Mouse (Mus musculus) liver, embryonic 16.5 days (tissue): ENCODE data around the gene Fars2. TPM values are rescaled to one million over a fixed set of nuclear protein-coding genes. Genes with fewer than 3 reads are reported as not detected.
A peak's percentile ranks its signal among the peaks of the same experiment; 100 is the strongest.

Experiments used
- ATAC-seq: fragments of 200-750 bp; cut with Nextera tagmentation; 2 replicates; pipeline ENCODE4 v1.8.0; 2017; ENCODE audit warnings: low read depth, mild to moderate bottlenecking, moderate number of reproducible peaks, moderate library complexity
- H3K27ac ChIP-seq: fragments of 300-500 bp; sonication (generic); 2 replicates; pipeline ENCODE4 v1.5.1; 2014; ENCODE audit warnings: mild to moderate bottlenecking, low read length
- H3K27me3 ChIP-seq: fragments of 300-500 bp; sonication (generic); 2 replicates; pipeline ENCODE4 v1.6.1; 2014; ENCODE audit warnings: low read depth, low read length, mixed read lengths; ENCODE audit not compliant: control insufficient read depth, insufficient read depth
- H3K36me3 ChIP-seq: fragments of 300-500 bp; sonication (generic); 2 replicates; pipeline ENCODE4 v1.6.1; 2014; ENCODE audit warnings: mild to moderate bottlenecking; ENCODE audit not compliant: control insufficient read depth, insufficient read depth
- H3K4me1 ChIP-seq: fragments of 300-500 bp; sonication (generic); 2 replicates; pipeline ENCODE4 v1.6.1; 2014; ENCODE audit warnings: low read depth, low read length, mixed read lengths; ENCODE audit not compliant: control insufficient read depth
- H3K4me2 ChIP-seq: fragments of 300-500 bp; sonication (generic); 2 replicates; pipeline ENCODE4 v1.6.1; 2014; ENCODE audit warnings: low read depth, low read length, mixed read lengths
- H3K4me3 ChIP-seq: fragments of 300-500 bp; sonication (generic); 2 replicates; pipeline ENCODE4 v1.5.1; 2014; ENCODE audit warnings: low read depth, mild to moderate bottlenecking, low read length
- H3K9ac ChIP-seq: fragments of 300-500 bp; sonication (generic); 2 replicates; pipeline ENCODE4 v1.6.1; 2014; ENCODE audit warnings: low read depth, low read length
- H3K9me3 ChIP-seq: fragments of 300-500 bp; sonication (generic); replicated peaks from 2 replicates; pipeline ENCODE4 v1.6.1; 2016; ENCODE audit warnings: low read length; ENCODE audit not compliant: control insufficient read depth
- WGBS: fragments of 180-500 bp; shearing (Covaris S2); extraction: QIAGEN DNeasy Blood & Tissue Kit; methylation state at CpG from one replicate; pipeline ENCODE4 v1.1.7; 2014; ENCODE audit not compliant: insufficient replicate concordance; 5-methylcytosine and 5-hydroxymethylcytosine counted together
- polyA plus RNA-seq: library from polyadenylated mRNA; unstranded; fragments of >200 nt; fragmentation: Nextera tagmentation; extraction: Ambion mirVana; gene quantifications from 2 replicates; pipeline ENCODE4 v1.2.1, GENCODE M21; 2015

The Fars2 gene
- polyA plus RNA-seq, 1 experiment from 2014 or later: 26.0 TPM

DNA sequence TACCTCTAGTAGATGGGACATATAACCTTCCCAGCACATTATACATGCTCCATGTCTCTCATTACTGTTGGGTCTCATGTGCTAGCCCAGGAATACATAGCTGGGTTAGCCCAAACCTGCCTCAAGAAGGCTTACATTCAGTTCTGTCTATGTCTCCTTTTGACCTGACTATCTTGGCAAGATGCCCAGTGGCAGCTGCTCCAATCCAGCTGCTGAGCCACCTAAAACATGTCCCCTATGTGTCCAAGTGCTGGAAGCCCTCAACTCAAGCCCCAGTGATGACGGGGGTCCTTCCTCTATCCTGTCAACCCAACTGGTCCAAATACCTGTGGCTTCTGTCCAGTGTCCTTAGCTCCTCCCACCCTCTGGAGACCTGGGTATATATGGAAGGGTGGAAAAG, 437.5 kb downstream of the Fars2 start:
- no peaks in the 10 kb centered on the region for H3K9me3 ChIP-seq
- 62% methylated on average over 1 of the region's 1 CpGs for WGBS
- H3K36me3 ChIP-seq: no peaks in the 10 kb centered on the region
- no peak for ATAC-seq
- H3K4me3 ChIP-seq: no peak overlapping the region
- H3K9ac ChIP-seq: no peak overlapping the region
- no peaks in the 10 kb centered on the region for H3K27me3 ChIP-seq
- no peak overlapping the region for H3K27ac ChIP-seq
- no peaks in the 10 kb centered on the region for H3K4me1 ChIP-seq
- no peak overlapping the region for H3K4me2 ChIP-seq

DNA sequence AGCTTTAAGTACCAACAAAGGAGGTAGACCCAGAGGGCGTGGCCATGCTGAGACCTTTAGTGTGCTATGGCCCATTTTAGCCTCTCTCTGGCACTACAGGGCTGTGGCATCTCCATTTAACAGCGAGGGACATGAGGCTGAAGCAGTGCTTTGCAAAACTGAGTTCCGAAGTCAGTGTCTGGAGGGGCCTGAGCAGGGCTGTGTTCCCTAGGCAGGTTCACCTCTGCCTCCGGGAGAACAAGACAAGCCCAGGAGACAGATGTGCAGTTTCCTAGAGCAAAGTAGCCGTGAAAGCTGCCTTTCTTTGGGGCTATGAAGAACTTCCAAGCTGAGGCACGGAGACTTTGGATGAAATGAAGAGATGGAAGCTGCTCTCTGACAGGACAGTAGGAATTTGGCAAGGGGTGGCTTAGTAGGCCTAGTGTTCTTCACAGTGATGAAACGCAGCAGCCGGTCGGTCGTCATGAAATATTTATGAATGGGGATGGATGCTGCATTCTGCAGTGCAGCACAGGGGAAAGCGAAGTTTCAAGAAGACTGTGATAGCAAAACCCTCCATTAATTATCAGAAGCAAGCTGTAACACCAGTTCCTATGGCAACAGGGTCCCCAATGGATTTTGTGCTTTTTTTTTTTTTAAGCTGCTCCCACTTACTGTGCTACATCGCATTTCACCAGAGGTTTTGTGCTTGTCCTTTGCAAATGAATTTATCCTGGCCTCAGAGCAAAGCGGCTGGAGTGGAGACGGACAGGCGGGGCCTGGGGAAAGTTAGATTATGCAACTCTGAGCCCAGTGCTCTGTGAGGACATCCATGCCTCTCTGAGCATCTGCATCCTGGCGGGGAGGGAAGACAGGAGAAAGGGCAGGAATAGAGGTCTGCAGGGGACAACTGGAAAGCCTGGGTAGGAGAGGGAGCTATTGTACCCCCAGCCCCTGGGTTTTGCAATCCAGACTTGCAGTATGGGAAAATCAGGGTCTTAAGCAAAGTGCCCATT, 445.5 kb downstream of the Fars2 start:
- Histone ChIP-seq H3K36me3 (no peaks in the 10 kb centered on the region), H3K4me2 (no peak overlapping the region), H3K4me1 (no peaks in the 10 kb centered on the region), H3K27me3 (no peaks in the 10 kb centered on the region), H3K9me3 (no peaks in the 10 kb centered on the region), H3K27ac (no peak overlapping the region), H3K9ac (no peak overlapping the region), H3K4me3 (no peak overlapping the region)
- 58% methylated on average over 16 of the region's 16 CpGs for WGBS
- ATAC-seq: no peak

DNA sequence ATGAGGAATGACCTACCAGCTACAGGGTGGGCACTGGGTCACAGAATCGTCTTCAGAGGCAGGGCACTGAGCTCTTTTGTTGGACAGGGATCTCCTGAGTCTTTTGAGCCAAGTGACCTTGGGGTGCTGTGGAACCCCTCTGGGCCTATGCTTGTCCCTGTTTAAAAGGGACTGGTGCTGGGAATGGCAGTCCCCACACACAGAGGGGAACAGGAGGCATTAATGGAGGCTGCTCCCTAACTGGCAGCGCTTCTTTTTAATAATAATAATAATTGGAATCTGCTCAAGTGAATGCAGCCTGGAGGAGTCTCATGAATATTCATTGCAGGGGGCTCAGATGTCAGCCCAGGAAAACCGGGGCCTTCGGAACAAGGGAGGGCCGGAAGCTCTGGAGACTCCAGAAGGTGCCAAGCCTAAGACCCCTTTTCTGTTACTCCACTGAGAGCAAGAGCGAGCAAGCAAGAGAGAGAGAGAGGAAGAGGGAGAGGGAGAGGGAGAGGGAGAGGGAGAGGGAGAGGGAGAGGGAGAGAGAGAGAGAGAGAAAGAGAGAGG, 447.6 kb downstream of the Fars2 start:
- no peak for ATAC-seq
- H3K4me2 ChIP-seq: no peak overlapping the region
- no peaks in the 10 kb centered on the region for H3K9me3 ChIP-seq
- H3K27ac ChIP-seq: no peak overlapping the region
- no peak overlapping the region for H3K9ac ChIP-seq
- no peaks in the 10 kb centered on the region for H3K27me3 ChIP-seq
- no peaks in the 10 kb centered on the region for H3K4me1 ChIP-seq
- 54% methylated on average over 6 of the region's 6 CpGs for WGBS
- H3K36me3 ChIP-seq: no peaks in the 10 kb centered on the region
- no peak overlapping the region for H3K4me3 ChIP-seq

DNA sequence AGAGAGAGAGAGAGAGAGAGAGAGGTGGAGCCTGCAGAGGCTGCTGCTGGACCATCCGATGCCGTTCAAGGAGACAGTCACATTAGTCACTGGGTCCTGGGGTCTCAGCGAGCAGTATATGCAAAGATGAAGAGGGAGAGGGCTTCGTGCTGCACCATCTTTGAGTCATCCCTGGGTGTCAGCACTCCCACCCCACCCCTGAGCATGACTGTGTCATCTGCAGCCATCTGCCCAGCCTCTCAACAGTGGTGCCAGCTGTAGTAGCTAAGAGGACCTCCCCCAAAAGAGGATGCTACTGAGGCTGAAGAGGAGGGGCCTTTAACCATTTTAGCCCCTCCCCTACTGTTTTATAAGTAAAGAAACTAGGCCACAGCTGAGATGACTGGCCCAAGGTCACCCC, 459.6 kb downstream of the Fars2 start:
- H3K27ac ChIP-seq: no peak overlapping the region

DNA sequence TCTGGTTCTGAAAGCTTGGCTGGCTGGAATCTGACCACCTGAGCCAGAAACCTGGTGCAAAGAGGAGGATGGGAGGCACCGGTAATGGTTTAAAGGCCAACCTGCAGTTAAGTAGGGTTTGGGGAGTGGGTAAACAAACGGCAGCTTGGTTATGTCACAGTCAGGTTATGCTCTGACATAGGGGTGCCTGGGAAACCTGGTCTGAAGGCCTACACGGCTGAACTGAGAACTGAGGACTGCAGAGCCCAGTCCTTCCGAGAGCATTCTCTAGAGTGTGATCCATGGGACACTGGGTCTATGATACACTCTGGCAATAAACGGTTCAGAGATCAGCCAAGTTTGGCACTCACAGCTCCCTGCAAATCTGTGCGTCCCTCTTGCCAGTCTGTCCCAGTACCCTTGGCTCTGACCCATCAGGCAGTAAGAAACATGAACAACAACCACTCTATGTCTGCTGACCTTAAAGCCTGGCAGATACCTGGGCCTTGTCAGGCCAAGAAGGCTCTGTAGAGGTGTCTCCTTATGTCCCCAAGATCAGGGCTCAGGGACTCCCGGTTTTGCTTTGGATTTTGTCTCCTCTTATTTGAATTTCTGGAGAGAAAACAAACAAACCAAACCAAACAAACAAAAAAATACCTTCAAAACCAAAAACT, 460.8 kb downstream of the Fars2 start:
- H3K9ac ChIP-seq: no peak overlapping the region
- no peaks in the 10 kb centered on the region for H3K36me3 ChIP-seq
- peak overlapping the region; percentile 89 for H3K27ac ChIP-seq
- H3K9me3 ChIP-seq: no peaks in the 10 kb centered on the region
- no peak overlapping the region for H3K4me2 ChIP-seq
- no peak overlapping the region for H3K4me3 ChIP-seq
- WGBS: 43% methylated on average over 7 of the region's 7 CpGs
- H3K4me1 ChIP-seq: no peaks in the 10 kb centered on the region; the same call in 1 of the 2 replicates
- ATAC-seq: peak; percentile 69
- H3K27me3 ChIP-seq: peaks cover 4% of the 10 kb centered on the region; the same call in 1 of the 2 replicates

More for the DNA sequence above, 459.6 kb downstream of the Fars2 start:
- no peak overlapping the region for H3K4me2 ChIP-seq
- no peaks in the 10 kb centered on the region for H3K36me3 ChIP-seq
- no peaks in the 10 kb centered on the region for H3K9me3 ChIP-seq
- no peak overlapping the region for H3K9ac ChIP-seq
- no peaks in the 10 kb centered on the region; the same call in 1 of the 2 replicates for H3K4me1 ChIP-seq
- 70% methylated on average over 4 of the region's 4 CpGs for WGBS
- H3K27me3 ChIP-seq: peaks cover 4% of the 10 kb centered on the region; the same call in 1 of the 2 replicates
- no peak overlapping the region for H3K4me3 ChIP-seq
- ATAC-seq: no peak

DNA sequence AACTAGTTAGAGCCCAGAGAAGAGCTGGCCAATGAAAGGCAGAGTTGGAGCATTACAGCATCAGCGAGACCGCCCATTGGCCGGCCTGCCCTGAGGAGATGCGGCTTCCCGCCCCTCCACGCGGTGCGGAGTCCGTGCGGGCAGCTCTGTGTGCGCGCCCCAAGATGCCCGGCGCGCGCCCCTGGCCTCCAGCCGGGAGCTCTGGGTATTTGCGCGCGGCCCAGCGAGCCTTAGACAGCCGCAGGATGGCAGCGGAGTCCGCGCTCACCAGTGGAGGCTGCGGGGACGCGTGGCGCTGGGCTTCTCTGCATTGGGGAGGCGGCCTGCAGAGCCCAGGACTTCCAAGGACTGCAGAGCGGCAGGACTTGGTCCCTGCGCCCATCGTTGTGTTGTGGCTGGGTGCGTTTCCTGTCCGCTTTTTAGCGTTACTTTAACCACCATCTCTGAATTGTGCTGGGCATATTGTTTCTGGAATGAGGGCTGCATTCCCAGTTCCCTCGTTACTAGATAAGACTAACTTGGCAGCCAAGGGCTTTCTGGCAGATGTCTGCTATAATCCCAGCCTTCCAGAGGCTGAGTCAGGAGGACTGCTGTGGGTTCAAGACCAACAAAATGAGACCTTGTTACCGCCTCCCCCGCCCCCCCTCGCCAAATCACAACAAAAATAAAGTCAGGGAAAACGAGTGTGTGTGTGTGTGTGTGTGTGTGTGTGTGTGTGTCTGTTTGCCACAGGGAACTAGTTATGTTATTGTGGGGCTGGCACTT, 461.5 kb downstream of the Fars2 start:
- peaks cover 4% of the 10 kb centered on the region; the same call in 1 of the 2 replicates for H3K27me3 ChIP-seq
- H3K4me1 ChIP-seq: no peaks in the 10 kb centered on the region; the same call in 1 of the 2 replicates
- no peaks in the 10 kb centered on the region for H3K36me3 ChIP-seq
- ATAC-seq: peak; percentile 93
- H3K4me3 ChIP-seq: peak overlapping the region; percentile 47
- H3K27ac ChIP-seq: peak overlapping the region; percentile 89
- H3K9ac ChIP-seq: peak overlapping the region; percentile 50
- H3K4me2 ChIP-seq: peak overlapping the region; percentile 49
- no peaks in the 10 kb centered on the region for H3K9me3 ChIP-seq
- WGBS: 4% methylated on average over 41 of the region's 41 CpGs

DNA sequence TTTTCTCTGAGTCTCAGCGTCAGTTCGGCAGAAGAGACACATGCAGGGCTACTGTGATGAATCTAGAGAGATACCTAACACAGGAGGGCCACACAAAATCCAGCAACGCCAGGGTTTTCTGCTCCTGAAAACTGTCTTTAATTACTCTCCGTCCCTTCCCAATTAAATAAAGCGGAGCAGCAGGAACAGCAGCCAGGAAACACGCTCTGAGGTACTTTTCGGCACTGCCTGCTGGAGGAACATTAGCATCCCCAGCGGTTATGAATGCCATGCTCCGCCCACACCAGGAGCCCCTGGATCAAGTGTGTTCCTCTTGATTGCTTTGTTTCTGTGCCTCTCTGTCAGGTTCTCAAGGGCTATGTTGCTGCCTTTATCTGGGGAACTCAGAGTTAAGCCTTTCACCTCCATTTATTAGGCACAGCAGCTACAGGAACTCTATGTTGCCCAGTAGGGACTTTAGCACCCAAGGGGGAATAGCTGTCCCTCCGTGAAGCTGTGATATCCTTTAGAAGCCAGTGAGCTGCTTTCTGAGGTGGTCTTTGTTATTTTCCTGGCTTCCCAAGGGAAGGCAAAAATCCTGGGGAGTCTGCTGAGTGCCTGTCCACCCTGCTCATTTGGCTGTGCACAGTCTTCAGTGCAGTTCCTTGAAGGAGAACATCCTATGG, 465.3 kb downstream of the Fars2 start:
- WGBS: 24% methylated on average over 10 of the region's 10 CpGs
- H3K4me2 ChIP-seq: no peak overlapping the region

More for the DNA sequence above, 465.3 kb downstream of the Fars2 start:
- no peak for ATAC-seq
- Histone ChIP-seq H3K4me1 (no peaks in the 10 kb centered on the region; the same call in 1 of the 2 replicates), H3K9ac (no peak overlapping the region), H3K36me3 (no peaks in the 10 kb centered on the region), H3K27ac (no peak overlapping the region), H3K4me3 (no peak overlapping the region), H3K9me3 (no peaks in the 10 kb centered on the region), H3K27me3 (peaks cover 4% of the 10 kb centered on the region; the same call in 1 of the 2 replicates)
